Mouse (Mus musculus) lung, embryonic 14.5 days (tissue): ENCODE measurements at regions not wholly inside any gene's neighbourhood (a gene's known extent, or its start where the extent isn't known, plus 50 kb on each side); places are given as distances from the start of the nearest gene placed in this dataset.
A peak's percentile ranks its signal among the peaks of the same experiment; 100 is the strongest.

Experiments
- ATAC-seq: fragments of 200-750 bp; cut with Nextera tagmentation; 2 replicates; pipeline ENCODE4 v1.8.0; 2017; ENCODE audit warnings: mild to moderate bottlenecking, moderate TSS enrichment, moderate library complexity; ENCODE audit not compliant: insufficient read depth
- DNase-seq: peaks from one replicate; pipeline ENCODE4 v3.0.0-alpha.2; 2015
- H3K27ac ChIP-seq: fragments of 300-500 bp; sonication (generic); 2 replicates; pipeline ENCODE4 v1.5.1; 2014; ENCODE audit warnings: low read depth, mild to moderate bottlenecking, moderate library complexity
- H3K27me3 ChIP-seq: fragments of 300-500 bp; sonication (generic); 2 replicates; pipeline ENCODE4 v1.6.1; 2014; ENCODE audit warnings: low read length, control low read depth; ENCODE audit not compliant: insufficient read depth
- H3K36me3 ChIP-seq: fragments of 300-500 bp; sonication (generic); 2 replicates; pipeline ENCODE4 v1.6.1; 2014; ENCODE audit warnings: control low read depth; ENCODE audit not compliant: insufficient read depth
- H3K4me1 ChIP-seq: fragments of 300-500 bp; sonication (generic); 2 replicates; pipeline ENCODE4 v1.6.1; 2014; ENCODE audit warnings: antibody characterized with exemption, control low read depth; ENCODE audit not compliant: insufficient read depth
- H3K4me2 ChIP-seq: fragments of 300-500 bp; sonication (generic); 2 replicates; pipeline ENCODE4 v1.6.1; 2014; ENCODE audit warnings: mild to moderate bottlenecking
- H3K4me3 ChIP-seq: fragments of 300-500 bp; sonication (generic); 2 replicates; pipeline ENCODE4 v1.5.1; 2014; ENCODE audit warnings: low read depth, low read length
- H3K9ac ChIP-seq: fragments of 300-500 bp; sonication (generic); 2 replicates; pipeline ENCODE4 v1.6.1; 2014
- H3K9me3 ChIP-seq: fragments of 300-500 bp; sonication (generic); 2 replicates; pipeline ENCODE4 v1.6.1; 2016; ENCODE audit warnings: low read depth, low read length, control low read depth
- CTCF ChIP-seq: IDR thresholded peaks from 2 replicates; pipeline ENCODE4 v1.5.1; 2016; ENCODE audit warnings: antibody characterized with exemption, low read depth
- WGBS: fragments of 180-500 bp; shearing (Covaris S2); extraction: QIAGEN DNeasy Blood & Tissue Kit; methylation state at CpG from one replicate; pipeline ENCODE4 v1.1.7; 2014; 5-methylcytosine and 5-hydroxymethylcytosine counted together

- Histone ChIP-seq H3K27ac (peak overlapping the region; percentile 80), H3K4me1 (peaks cover 29% of the 10 kb centered on the region), H3K27me3 (no peaks in the 10 kb centered on the region), H3K4me3 (no peak overlapping the region), H3K9ac (peak overlapping the region; percentile 17; the same call in 1 of the 2 replicates), H3K9me3 (no peaks in the 10 kb centered on the region), H3K4me2 (no peak overlapping the region), H3K36me3 (no peaks in the 10 kb centered on the region)
- no peak for TF ChIP-seq CTCF
- WGBS: 12% methylated on average over 12 of the region's 12 CpGs
- ATAC-seq (peak; percentile 57; the same call in 1 of the 2 replicates), DNase-seq (peak; percentile 80)
These were observed 214.4 kb downstream of the Zfp36l1 start for GRCm38 (mm10) chr12:79898198-79898930.

- Histone ChIP-seq H3K4me3 (no peak overlapping the region), H3K9me3 (no peaks in the 10 kb centered on the region), H3K36me3 (no peaks in the 10 kb centered on the region), H3K27me3 (no peaks in the 10 kb centered on the region), H3K27ac (peak overlapping the region; percentile 86), H3K9ac (no peak overlapping the region), H3K4me1 (peaks cover 25% of the 10 kb centered on the region), H3K4me2 (no peak overlapping the region)
- DNase-seq: peak; percentile 74
- 21% methylated on average over 6 of the region's 6 CpGs for WGBS
- no peak for TF ChIP-seq CTCF
- peak; percentile 75 for ATAC-seq
These were observed 216.8 kb downstream of the Zfp36l1 start for GRCm38 (mm10) chr12:79895975-79896374.

GRCm38 (mm10) chr12:79895324-79895723, 217.5 kb downstream of the Zfp36l1 start:
- H3K9me3 ChIP-seq: no peaks in the 10 kb centered on the region
- H3K4me3 ChIP-seq: no peak overlapping the region
- WGBS: 76% methylated on average over 7 of the region's 7 CpGs
- DNase-seq (no peak), ATAC-seq (no peak)
- no peak overlapping the region; the same call in 1 of the 2 replicates for H3K27ac ChIP-seq
- peaks cover 29% of the 10 kb centered on the region for H3K4me1 ChIP-seq
- no peaks in the 10 kb centered on the region for H3K36me3 ChIP-seq
- no peaks in the 10 kb centered on the region for H3K27me3 ChIP-seq
- no peak overlapping the region for H3K4me2 ChIP-seq
- no peak overlapping the region for H3K9ac ChIP-seq
- TF ChIP-seq CTCF: no peak

GRCm38 (mm10) chr12:79892871-79893270, 219.9 kb downstream of the Zfp36l1 start:
- no peak overlapping the region for H3K9ac ChIP-seq
- no peak for TF ChIP-seq CTCF
- no peak for DNase-seq
- H3K4me3 ChIP-seq: no peak overlapping the region
- H3K36me3 ChIP-seq: no peaks in the 10 kb centered on the region
- no peaks in the 10 kb centered on the region for H3K27me3 ChIP-seq
- ATAC-seq: no peak
- WGBS: 80% methylated on average over 8 of the region's 8 CpGs
- H3K4me1 ChIP-seq: peaks cover 21% of the 10 kb centered on the region
- H3K4me2 ChIP-seq: no peak overlapping the region
- no peak overlapping the region for H3K27ac ChIP-seq
- no peaks in the 10 kb centered on the region for H3K9me3 ChIP-seq

GRCm38 (mm10) chr12:79891942-79892341, 220.9 kb downstream of the Zfp36l1 start:
- no peak for ATAC-seq
- no peak overlapping the region for H3K4me3 ChIP-seq
- H3K9ac ChIP-seq: no peak overlapping the region
- H3K9me3 ChIP-seq: no peaks in the 10 kb centered on the region
- no peak for TF ChIP-seq CTCF
- no peak overlapping the region for H3K4me2 ChIP-seq
- no peaks in the 10 kb centered on the region for H3K27me3 ChIP-seq
- H3K27ac ChIP-seq: no peak overlapping the region; the same call in 1 of the 2 replicates
- no peak for DNase-seq
- H3K4me1 ChIP-seq: peaks cover 27% of the 10 kb centered on the region
- H3K36me3 ChIP-seq: no peaks in the 10 kb centered on the region
- WGBS: 63% methylated on average over 4 of the region's 4 CpGs

GRCm38 (mm10) chr12:79890887-79891286, 221.9 kb downstream of the Zfp36l1 start:
- DNase-seq (peak; percentile 48), ATAC-seq (peak; percentile 30; the same call in 1 of the 2 replicates)
- TF ChIP-seq CTCF: no peak
- Histone ChIP-seq H3K4me3 (no peak overlapping the region), H3K9ac (no peak overlapping the region), H3K36me3 (no peaks in the 10 kb centered on the region), H3K27me3 (no peaks in the 10 kb centered on the region), H3K9me3 (no peaks in the 10 kb centered on the region), H3K4me1 (peaks cover 29% of the 10 kb centered on the region), H3K27ac (peak overlapping the region; percentile 59; the same call in 1 of the 2 replicates), H3K4me2 (no peak overlapping the region)
- WGBS: 22% methylated on average over 4 of the region's 4 CpGs

- no peak for DNase-seq
- no peak for TF ChIP-seq CTCF
- no peaks in the 10 kb centered on the region for H3K36me3 ChIP-seq
- H3K4me3 ChIP-seq: no peak overlapping the region
- no peak for ATAC-seq
- H3K9me3 ChIP-seq: no peaks in the 10 kb centered on the region
- H3K27me3 ChIP-seq: no peaks in the 10 kb centered on the region
- peak overlapping the region; percentile 59; the same call in 1 of the 2 replicates for H3K27ac ChIP-seq
- peaks cover 25% of the 10 kb centered on the region for H3K4me1 ChIP-seq
- 94% methylated on average over 7 of the region's 7 CpGs for WGBS
- no peak overlapping the region for H3K4me2 ChIP-seq
- H3K9ac ChIP-seq: no peak overlapping the region
These were observed 222.5 kb downstream of the Zfp36l1 start for GRCm38 (mm10) chr12:79890291-79890690.
